Mouse (Mus musculus): Measurements from ENCODE around the gene Cela1. TPM values are rescaled to one million over a fixed set of nuclear protein-coding genes. Genes with fewer than 3 reads are reported as not detected.

The Cela1 gene
- total RNA-seq, 2 experiments from 2014 or later = not detected

DNA sequence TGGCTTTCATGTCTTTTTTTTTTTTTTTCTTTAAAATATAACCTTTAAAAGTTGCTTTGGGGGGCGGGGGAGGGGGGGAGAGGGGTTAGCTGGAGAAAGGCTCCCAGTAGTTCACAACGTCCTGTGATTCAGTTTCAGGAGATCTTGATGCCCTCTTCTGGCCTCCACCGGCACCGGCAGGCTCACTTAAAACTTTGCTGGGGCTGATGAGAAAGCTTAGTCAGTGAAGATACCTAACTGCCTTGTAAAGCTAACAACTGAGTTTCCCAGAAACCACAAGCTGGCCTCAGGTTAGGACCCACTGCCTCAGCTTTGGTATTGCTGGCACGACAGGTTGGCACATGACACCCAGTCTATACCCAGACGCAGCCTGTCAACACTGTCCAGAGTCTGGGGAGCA is 50.1 kb downstream of the Cela1 start:
- peak; percentile 55 for TF ChIP-seq CTCF (IDR thresholded peaks at IDR 0.05)
- Histone ChIP-seq H3K27ac (no peak overlapping the region), H3K4me3 (peak overlapping the region; percentile 82; the same call in 1 of the 2 replicates)
- intact Hi-C loops (cut with DNase I) = loop anchor here (1.0 kb wide), 1 partner anchor 99 kb away; no protein-coding TSS in a partner anchor
- DNase-seq = peak; percentile 47

DNA sequence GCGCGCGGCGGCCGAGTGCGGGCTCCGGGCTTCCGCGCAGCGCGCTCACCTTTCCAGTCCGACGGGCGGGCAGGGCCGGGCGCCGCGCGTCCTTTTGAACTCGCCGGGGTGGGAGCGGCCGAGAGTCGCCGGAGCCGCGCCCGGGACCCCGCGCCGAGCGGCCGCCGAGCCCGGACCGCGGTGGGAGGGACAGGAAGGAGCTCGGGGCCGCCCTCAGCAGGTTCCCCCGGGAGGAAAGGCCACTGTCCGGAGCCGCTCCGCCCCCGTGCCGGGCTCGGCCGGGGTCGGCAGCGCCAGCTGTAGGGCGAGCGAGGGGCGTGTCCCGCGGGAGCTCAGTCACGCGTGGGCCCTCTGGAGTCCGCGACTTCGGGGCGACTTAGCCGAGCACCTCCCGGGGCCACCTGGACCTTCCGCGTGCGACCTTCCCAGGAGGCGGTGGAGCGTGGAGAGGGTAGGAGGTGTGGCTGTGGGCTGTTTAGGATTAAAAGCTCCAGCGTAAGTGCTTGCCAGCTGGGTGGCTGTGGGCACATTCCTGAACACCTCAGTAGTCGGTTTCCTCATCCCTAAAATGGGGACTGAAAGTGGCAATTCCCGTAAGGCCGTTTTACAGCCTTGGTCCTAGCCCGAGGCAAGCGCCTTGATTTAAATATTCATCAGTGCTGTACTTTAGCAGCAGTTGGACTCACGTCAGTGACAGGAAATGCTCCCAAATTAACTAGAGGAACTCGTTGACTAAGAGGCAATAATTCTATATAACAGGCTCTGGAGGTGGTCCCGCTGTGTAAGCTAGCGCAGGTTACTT is 50.8 kb downstream of the Cela1 start, which contains the start of gene Smagp:
TSS of gene Smagp (minus strand) at position 241 of the 802 bp plus-strand sequence.
- TF ChIP-seq CTCF (IDR thresholded peaks at IDR 0.05) = no peak
- intact Hi-C loops (cut with DNase I) = loop anchor here (1.0 kb wide), 1 partner anchor 99 kb away; no protein-coding TSS in a partner anchor
- DNase-seq = peak; percentile 67
- Histone ChIP-seq H3K4me3 (peak within 1 kb of the TSS; percentile 82), H3K27ac (peak within 1 kb of the TSS; percentile 78)

DNA sequence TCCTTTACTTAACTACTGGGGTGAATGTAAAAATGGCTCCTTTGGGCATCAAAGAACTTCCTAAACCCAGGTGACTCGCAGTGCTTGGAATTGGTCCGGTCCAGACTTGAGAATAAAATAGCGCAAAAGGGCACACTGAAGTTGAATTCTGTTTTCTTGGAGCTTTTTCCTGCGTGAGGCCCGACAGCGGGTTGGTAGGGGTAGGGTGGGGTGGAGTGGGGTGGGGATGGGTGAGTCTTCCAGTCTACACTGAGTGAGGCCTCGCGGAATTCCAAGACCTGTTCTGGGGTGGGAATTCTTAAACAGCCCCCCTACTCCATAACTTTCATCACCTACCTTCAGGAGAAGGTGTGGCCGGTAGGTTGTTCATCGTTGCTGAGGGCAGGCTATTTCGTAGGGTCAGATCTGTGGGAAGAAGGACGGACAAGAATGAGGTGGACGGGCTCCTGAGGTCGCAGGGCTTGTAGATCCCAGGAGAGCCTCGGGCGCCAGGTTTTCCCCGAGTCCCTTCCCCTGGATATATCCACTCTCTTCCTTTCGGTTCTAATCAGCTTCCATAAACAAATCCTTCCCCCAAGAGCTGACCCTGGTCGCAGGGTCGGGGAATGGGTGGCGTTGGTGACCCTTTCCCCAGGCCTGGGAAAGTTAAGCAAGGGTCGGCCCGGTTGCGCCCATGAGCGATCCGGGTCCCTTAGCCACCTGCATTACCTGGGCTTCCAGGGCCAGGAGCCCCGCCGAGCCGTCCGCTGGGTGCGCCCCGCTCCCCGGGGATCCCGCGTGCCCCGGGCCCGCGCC is 51.7 kb downstream of the Cela1 start:
- no peak for DNase-seq
- Histone ChIP-seq H3K27ac (peak overlapping the region; percentile 78), H3K4me3 (peak overlapping the region; percentile 82)
- TF ChIP-seq CTCF (IDR thresholded peaks at IDR 0.05) = no peak
- intact Hi-C loops (cut with DNase I) = no loop called here

DNA sequence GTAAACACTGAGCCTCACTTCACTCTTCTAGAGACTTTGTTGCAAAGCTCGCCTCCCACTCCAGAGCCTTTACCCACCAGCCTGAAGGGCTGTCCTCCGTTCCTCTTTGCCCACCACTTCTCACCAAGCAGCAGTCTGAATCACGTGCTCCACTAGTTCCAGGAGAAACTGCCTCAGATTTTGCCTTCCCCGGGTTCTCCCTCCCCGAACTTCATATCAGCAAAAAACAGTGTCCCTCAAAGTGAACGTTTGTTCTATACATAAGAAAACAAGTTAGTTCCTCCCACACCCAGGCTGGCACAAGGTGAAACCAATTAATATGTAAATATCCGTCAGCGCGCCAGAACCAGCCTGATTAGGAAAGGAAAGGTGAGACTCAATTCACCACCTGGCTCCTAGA is 52.5 kb downstream of the Cela1 start:
- DNase-seq = no peak
- intact Hi-C loops (cut with DNase I) = no loop called here
- TF ChIP-seq CTCF (IDR thresholded peaks at IDR 0.05) = no peak
- Histone ChIP-seq H3K4me3 (peak overlapping the region; percentile 82), H3K27ac (peak overlapping the region; percentile 12; the same call in 1 of the 2 replicates)

DNA sequence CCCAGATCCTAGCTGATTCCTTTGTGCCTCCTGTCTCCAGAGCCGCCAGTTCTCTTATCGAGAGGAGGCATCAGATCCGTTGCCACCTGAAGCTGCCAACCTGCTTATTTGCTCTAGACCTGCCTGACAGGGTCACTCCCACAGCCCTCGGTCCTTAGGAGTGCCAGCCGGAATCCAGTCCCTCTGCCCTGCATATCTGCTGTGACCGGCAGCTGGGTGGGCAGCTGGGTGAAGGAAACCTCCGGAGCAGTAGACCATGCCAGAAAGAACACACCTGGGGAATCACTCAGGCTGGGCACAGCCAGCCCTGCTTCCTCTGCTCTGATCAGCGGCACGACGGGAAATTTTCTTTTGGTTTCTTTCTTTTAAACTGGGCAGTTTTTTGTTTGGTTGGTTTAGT is 54.4 kb downstream of the Cela1 start:
- no peak for TF ChIP-seq CTCF (IDR thresholded peaks at IDR 0.05)
- Histone ChIP-seq H3K4me3 (peak overlapping the region; percentile 13; the same call in 1 of the 2 replicates), H3K27ac (no peak overlapping the region; the same call in 1 of the 2 replicates)
- intact Hi-C loops (cut with DNase I) = no loop called here
- no peak for DNase-seq

DNA sequence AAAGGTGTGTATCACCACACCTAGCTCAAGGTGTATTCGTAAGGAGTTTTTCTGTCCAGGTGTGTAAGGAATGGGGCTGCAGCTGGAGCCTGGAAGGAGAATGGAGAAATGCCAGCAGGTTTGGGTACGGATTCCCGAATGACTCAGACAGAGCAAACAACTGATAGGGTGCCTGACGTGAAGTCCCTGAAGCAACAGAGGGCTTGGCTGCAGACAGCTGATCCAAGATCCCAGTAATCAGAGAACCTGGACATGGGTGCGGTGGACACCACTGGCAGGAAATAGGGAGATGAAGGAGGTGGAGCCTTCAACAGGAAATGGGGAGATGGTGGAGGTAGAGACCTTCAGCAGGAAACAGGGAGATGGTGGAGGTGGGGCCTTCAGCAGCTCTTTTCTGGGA is 55.4 kb downstream of the Cela1 start:
- TF ChIP-seq CTCF (IDR thresholded peaks at IDR 0.05) = no peak
- Histone ChIP-seq H3K4me3 (no peak overlapping the region), H3K27ac (no peak overlapping the region)
- intact Hi-C loops (cut with DNase I) = no loop called here
- DNase-seq = no peak

DNA sequence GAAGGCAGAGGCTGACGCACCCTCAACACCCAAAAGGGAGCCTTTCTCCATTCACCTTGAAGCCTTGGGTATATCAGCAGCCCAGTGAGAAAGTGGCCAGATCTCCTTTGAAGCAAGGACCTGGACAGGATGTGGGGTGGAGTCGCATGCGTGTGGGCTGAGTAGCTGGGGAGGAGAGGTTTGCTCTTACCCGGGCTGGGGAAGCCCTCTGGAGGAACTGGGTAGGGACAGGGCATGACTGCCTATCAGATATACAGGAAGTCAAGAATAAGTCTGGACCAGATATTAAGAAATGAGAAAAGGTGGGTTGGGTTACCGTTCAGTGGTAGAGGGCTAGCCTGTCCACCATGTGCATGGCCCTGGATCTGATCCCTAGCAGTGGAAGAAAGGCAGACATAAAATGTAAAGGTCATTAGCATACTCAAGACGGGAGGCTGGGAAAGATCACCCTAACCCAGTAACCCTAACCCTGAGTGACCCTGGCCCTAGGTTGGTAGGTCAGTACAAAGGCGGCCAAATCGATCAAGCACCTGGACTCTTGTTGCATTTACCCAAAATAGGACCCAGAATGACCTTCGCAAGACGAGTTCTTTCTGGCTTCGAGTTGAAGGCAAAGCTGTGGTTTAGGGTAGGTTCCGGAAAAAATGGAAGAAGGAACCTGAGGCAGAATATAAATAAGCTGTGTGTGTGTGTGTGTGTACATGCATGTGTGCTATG is 56.1 kb downstream of the Cela1 start:
- Histone ChIP-seq H3K4me3 (no peak overlapping the region), H3K27ac (no peak overlapping the region)
- no peak for TF ChIP-seq CTCF (IDR thresholded peaks at IDR 0.05)
- DNase-seq = no peak
- intact Hi-C loops (cut with DNase I) = no loop called here

DNA sequence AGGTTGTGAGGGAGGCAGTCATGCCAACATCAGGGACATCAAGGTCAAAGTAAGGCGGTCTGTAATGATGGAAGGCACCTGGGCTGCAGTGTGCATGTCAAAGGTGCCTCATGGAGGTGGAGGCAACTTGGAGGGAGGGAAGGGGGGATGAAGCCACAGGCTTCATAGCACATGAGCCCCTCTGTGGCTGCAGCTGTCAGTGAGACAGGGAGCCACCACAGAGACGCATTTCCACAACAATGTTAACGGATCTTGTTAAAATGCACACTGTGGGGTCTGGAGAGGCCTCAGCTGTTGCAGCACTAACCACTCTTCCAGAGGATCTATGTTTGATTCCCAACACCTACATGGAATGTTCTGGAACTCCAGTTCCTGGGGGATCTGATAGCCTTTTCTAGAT is 57.6 kb downstream of the Cela1 start:
- TF ChIP-seq CTCF (IDR thresholded peaks at IDR 0.05) = no peak

DNA sequence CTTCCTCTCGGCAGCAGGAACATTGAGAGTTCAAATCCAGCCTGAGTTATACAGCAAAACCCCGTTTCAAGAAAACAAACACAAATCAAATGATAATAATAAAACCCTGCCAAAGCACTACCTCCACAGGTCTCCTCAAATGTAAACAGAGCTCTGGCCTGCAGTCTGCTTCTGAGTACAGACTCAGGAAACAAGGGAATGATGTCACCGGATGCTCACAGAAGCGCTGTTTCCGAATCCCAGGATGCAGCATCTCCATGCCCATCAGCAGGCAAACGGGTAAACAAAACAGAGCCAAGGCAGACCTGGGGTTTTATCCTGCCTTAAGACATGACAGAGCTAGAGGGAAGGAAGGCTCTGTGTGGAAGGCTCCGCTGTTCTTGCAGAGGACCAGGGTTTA is 58.9 kb downstream of the Cela1 start:
- TF ChIP-seq CTCF (IDR thresholded peaks at IDR 0.05) = no peak
- no peak for DNase-seq
- intact Hi-C loops (cut with DNase I) = no loop called here

More for the DNA sequence above, 57.6 kb downstream of the Cela1 start:
- intact Hi-C loops (cut with DNase I) = no loop called here
- Histone ChIP-seq H3K27ac (no peak overlapping the region), H3K4me3 (no peak overlapping the region)
- DNase-seq = no peak

DNA sequence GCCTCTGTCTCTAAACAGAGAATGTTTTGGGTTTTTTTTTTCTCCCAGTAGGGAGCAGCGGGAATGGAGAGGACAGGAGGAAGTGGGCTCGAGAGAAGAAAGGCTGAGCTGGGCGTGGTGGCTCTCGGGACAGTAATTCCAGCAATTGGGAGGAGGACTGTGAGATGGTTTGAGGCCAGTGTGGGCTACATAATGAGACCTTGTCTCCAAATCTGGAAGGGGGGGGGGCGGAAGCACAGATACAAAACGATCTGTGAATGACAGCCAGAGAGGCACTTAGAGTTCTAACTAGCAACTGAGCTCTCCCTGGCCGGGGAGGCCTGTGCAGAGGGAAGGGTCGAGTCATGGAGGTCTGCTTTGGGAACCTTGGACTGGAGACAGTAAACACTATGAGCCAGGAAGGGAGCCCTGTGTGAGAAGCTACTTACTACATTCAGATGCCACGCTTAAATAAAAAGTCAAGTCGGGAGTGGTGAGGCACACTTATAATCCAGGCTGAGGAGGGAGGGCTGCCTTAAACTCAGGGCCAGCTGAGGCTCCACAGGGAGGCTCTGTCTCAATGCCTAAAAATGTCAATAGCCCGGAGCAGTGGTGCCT is 59.8 kb downstream of the Cela1 start:
- H3K27ac ChIP-seq = peak overlapping the region; percentile 46
- intact Hi-C loops (cut with DNase I) = no loop called here
- no peak for TF ChIP-seq CTCF (IDR thresholded peaks at IDR 0.05)
- DNase-seq = no peak
- no peak overlapping the region for H3K4me3 ChIP-seq

More for the DNA sequence above, 58.9 kb downstream of the Cela1 start:
- H3K4me3 ChIP-seq = no peak overlapping the region
- no peak overlapping the region for H3K27ac ChIP-seq

DNA sequence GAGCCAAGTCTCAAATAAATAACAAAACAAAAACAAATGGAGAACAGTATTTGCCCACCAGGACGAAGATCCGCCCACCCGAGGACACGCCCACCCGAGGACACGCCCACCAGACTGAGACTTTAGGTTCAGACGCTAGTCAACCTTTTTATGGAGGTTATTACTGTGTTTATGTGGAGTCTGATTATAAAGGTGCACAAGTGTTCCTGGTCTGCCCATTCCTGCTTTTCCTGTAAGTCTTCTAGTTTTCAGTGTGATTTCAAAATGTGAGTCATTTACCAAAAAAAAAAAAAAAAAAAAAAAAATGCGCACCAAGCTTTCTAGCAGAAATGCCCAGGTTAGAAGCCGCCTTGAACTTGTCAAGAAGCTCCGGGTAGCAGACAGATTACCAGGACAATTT is 60.4 kb downstream of the Cela1 start:
- intact Hi-C loops (cut with DNase I) = no loop called here
- no peak overlapping the region for H3K4me3 ChIP-seq
- peak overlapping the region; percentile 46; the same call in 1 of the 2 replicates for H3K27ac ChIP-seq
- no peak for TF ChIP-seq CTCF (IDR thresholded peaks at IDR 0.05)
- DNase-seq = no peak

DNA sequence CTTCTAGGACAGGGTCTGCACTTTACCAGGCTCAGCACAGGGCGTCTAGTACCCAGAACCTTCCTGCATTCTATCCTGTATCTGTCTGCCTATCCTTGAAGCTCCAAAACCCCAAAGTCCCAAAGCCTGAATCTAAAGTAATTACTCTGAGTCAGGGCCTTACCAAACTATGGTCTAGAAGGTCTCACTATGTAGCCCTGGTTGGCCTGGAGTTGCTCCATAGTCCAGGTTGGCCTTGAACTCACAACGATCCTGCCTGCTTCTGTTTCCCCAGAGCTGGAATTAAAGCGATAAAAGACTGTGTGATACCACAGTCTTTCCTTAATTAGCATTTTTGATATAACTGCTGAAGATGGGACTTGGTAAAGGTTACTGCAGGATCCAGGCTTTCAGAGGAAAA is 63.3 kb downstream of the Cela1 start:
- intact Hi-C loops (cut with DNase I) = no loop called here
- H3K27ac ChIP-seq = no peak overlapping the region
- no peak for TF ChIP-seq CTCF (IDR thresholded peaks at IDR 0.05)
- no peak overlapping the region for H3K4me3 ChIP-seq
- DNase-seq = no peak

Small RNA genes lying within 50 kb of the gene (microRNA-seq; reads per million reads assigned to microRNA genes)
- not detected for gene Mir6961

Other genes with a start within 250 kb of the Cela1 start
- gene Letmd1, start 218.9 kb downstream of the Cela1 start, total RNA-seq (2021) = 1 to 10 TPM; 8.8 to 10.0 TPM
- 1 to 10 TPM; 2.8 to 3.0 TPM for gene Csrnp2, start 192.4 kb downstream of the Cela1 start, total RNA-seq (2021)
- gene Tfcp2, start 135.9 kb downstream of the Cela1 start, total RNA-seq (2021) = 10 to 100 TPM; 11.6 to 12.6 TPM
- gene Pou6f1, start 87.9 kb downstream of the Cela1 start, total RNA-seq (2021) = 10 to 100 TPM; 12.9 to 13.1 TPM
- gene Dazap2, start 72.6 kb downstream of the Cela1 start, total RNA-seq (2021) = 10 to 100 TPM; 61.3 to 72.4 TPM
- gene Smagp, start 51.0 kb downstream of the Cela1 start, total RNA-seq (2021) = 1 to 10 TPM; 1.9 to 3.5 TPM
- gene Bin2, start 18.4 kb downstream of the Cela1 start, total RNA-seq (2021) = under 1 TPM in 1 of 2 experiments, not detected in 1; 0.69 TPM
- gene Galnt6, start 41.5 kb upstream of the Cela1 start, total RNA-seq (2021) = under 1 TPM; 0.10 to 0.14 TPM
- 1 to 10 TPM; 1.5 to 1.9 TPM for gene Slc4a8, start 73.8 kb upstream of the Cela1 start, total RNA-seq (2021)
- under 1 TPM; 0.03 to 0.14 TPM for gene Scn8a, start 181.9 kb upstream of the Cela1 start, total RNA-seq (2021)